Mouse (Mus musculus) R1 (cell line): Measurements from ENCODE around the gene Agpat4.

Source experiments
- DNase-seq: peaks from one replicate; pipeline ENCODE4 v3.0.0-alpha.2; 2018; ENCODE audit warnings: low read depth, low spot score

Agpat4 gene

DNA sequence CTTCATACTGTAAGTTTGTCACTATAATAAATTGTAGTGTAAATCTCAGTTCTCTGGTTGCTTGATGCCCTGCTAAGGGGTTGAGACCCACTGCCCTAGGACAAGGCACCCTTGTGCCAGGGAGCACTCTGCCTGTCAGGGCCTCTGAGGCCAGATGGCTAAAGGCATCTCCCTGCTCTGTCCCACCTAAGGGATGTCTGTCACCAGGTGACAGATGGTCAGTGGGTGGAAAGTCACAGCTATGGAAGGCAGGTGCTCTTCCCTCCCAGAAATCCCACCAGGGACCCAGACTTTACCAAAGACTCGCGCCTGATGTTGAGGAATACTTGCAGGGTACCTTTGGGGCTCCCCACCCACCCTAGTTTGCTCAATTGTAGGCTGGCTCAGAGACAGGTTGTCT lies 42.0 kb downstream of the Agpat4 start:
- no peak for DNase-seq

DNA sequence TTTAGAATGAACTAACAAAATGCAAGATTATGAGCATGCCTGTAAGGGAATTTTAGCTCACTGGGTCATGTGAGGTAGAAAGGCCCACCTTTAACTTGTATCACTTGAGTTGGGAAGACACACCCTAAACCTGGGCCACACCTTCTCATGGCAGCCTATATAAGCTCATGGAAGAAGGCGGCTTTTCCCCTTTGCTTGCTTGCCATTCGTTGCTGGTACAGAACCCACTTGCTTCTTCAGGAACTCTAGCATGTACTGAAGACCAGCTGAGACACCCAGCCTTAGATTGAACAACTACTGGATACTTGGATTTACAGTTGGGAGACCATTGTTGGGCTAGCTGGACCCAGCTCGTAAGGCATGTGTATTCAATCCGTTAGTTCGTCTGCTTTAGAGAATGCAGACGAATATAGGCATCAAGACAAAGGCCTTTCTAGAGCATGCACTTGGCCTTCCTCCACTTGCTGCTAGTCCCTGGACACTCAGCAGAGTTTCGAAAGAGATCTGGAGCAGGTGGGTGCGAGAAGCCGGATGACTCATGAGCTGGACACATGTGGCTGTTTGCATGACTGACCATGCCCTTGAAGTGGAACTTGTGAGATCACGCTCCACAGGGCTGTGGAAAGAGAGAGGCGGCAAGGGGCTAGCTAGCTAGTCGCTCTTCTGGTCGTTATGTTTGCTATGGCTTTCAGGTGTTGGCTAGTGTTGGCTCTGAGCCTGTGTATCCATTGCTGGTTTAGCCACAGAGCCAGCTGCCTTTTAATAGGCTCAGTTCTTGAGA lies 42.7 kb downstream of the Agpat4 start:
- DNase-seq: no peak

DNA sequence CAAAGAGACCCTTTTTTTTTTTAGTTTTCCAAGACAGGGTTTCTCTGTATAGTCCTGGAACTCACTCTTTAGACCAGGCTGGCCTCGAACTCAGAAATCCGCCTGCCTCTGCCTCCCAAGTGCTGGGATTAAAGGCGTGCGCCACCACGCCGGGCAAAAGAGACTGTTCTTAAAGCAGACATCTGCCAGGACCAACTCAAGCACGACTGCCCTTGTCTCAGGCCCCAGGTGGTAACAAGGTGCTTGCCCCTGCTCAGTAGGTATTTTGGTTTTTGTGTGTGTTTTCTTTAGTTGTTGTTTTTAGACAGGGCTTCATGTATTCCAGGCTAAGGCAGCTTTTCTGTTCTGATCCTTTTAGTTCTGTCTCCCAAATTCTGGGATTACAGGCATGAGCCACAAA lies 43.4 kb downstream of the Agpat4 start:
- DNase-seq: no peak

DNA sequence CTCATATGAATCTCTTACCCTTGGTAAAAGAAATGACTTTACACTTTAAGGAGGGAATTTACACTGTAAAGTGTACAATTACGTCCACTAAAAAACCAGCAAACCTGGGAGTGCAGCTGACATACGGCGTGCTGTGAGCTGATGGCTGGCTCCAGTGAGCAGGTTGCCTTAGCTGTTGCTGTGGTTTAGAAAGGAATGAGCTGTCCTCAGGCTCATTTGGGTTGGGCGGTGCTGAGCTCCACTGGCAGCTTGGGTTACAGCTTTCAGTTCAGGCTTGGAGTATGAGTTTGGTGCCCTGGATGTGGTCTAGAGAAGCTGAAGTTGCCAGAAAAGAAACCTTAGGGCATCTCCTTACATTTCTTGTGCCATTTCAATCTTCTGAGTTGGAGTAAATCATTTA lies 44.3 kb downstream of the Agpat4 start:
- no peak for DNase-seq

DNA sequence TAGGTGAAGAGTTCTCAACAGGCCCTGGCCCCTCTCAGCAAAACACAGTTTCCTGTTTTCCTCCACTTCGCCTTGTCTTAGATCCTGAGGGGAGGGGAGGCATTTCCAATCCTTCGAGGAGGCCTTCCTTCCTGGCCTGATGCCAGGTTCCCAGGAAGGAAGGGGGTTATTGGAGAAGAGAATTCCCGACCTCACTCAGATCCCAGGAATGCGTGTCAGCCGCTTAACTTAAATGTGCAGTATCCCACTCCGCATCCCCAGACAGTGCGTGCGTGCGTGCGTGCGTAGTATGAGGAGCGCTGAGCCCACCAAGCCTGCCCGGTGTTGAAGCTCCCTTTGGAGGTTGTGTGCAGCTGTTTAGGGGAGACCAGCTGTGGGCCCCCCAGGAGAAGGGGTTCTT lies 44.9 kb downstream of the Agpat4 start:
- peak; percentile 74 for DNase-seq

DNA sequence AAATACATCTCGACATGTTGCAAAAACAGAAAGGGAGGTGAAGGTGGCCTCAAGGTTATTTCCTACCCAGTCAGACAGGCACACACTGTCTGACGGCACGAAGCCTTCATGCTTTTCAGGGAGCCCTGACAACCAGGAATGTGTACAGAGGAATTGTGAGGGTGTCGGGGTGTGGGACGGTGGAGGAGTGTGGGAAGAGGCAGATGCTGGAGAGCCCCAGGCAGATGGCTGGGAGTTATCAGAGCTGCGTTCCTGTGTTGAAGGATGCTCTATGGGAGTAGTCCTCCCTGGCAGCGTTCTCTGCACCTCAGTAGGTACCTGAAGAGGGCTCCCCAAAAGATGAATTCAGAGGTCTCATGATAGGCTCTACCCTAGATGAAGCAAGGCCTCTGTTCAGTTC lies 45.4 kb downstream of the Agpat4 start:
- DNase-seq: no peak

DNA sequence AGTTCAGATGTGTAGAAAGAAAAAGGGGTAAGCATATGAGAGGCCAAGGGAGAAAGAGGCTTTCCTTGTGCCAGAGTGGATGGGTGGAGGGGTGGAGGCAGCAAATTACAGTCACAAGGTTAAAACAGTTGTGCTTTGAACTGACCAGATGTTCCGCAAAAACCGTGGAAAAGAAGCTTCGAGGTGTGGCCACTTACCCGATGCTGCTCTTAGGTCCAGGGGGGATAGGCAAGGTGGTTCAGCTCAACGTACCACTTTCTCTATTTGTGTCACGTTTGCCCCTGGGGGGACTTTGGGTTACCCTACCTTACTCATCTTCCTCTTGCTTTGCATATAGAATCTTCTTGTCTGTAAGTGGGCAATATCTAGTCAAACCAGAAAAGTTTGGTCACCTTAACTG lies 46.0 kb downstream of the Agpat4 start:
- no peak for DNase-seq

DNA sequence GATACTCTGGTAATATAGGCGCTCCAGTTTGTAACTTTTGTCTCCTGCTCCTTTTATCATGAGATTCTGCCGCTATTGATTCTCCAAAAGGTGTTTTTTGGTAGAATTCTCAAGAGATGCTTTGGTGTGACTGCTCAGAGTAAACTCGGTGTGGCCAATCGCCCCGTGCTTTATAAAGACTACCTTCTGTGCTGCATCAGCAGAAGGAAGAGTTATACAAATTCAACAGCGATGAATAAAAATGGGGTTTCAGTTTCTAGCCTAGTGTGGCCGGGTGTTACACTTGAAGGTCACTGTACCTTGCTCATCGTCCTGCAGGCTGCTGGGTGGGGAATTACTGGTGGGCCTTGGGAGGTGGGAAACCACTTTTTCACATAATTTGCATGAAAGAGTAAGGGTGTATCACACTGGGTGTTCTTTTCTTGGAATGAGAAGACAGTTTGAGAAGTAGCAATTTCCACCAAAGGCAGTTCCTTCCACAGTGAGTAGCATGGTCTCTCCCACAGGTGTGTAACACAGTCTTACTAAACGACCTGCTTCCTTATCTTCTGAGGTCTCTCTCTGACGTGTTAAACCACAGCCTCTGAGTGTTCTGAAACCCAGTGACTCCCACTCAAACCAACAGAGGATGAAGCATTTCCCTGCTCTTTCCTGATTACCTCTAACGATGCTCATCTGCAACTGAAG lies 46.6 kb downstream of the Agpat4 start:
- DNase-seq: no peak

DNA sequence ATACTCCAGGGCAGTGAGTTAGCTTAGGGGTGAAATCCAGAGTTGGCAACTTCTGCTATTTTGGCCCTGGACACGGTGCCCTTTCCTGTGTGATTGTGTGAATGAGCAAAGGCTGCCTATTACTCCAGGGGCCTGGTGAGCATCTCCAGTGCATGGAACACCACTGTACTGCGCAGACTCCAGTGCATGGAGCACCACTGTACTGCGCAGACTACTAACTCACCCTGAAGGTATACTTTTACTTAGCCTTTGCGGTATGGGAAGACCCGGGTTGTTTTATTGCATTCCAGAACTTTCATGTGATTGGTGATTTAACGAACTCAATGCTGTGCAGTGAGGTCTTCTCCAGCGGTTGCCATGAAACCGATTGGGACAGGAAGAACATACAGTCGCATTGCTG lies 47.2 kb downstream of the Agpat4 start:
- no peak for DNase-seq

DNA sequence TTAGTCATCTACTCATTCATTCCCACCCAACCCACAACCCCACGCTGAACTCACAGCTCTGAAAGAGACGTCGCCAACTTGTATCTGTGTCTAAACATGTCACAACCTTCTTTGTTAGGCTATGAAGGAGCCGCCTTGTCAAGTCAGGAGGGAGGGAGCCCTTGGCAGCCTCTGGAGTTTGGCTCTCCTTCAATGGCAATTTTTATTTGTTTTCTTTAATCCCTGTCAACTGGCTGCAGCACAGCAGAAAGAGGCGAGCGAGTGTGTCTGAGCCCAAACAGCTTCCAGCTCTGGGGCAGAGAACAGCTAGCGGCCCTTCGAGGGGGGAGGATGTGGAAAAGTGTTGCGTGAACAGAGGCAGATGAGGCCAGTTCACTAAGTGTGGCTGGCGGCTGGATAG lies 50.0 kb downstream of the Agpat4 start:
- no peak for DNase-seq

DNA sequence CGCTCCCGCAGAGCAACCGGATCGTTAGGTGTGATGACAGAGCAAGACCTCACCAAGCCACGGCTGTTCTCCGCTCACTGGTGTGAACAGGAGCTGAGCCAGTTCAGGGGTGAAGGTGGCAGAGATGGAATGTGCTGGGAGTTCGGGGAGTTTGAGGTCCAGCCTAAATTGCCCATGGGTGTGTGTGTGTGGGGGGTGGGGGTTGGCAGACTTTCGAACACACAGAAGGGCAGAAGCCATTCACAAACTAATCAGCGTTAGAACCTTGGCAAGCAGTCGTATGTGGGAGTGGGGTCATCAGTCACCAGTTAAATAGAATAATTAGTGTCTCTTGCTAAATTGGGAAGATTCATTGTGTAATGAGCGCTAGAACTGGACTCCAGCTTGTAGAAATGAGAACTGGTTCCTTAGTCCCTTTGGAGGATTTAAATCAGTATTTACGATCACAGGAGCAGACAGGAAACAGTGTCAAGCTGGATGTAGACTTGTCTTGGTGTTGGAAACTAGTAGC lies 50.9 kb downstream of the Agpat4 start:
- no peak for DNase-seq

DNA sequence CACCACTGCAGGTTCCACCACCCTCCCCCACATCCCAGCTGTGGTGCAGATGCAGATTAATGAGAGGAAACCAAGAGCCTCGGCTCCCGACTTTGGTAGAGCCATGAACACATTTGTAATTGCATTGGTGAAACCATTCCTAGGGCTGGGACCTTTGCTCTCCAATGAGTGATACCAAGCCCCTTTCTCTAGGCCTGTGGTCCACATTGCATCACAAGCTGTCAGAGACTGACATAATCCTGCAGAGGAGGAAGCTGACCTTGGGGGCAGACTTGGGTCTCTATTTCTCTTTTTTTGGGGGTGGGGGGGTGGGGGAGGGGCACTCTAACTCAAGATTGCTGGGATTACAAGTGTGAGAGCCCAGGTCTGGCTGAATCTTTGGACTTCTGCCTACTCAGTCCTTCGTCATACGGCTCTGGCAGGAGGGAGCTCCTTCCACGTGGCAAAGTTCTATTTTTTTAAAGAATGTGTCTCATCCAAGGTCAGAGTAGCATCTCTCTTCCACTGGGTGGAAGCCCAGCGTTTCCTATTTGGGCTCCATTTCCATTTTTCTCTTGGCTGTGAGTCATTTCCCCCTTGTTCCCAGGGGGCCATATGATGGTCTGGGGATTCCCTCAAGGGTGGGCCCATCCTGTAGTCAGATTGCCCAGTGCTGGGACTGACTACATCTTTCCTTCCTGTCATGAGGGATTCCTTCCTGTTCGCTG lies 52.4 kb downstream of the Agpat4 start:
- DNase-seq: no peak

DNA sequence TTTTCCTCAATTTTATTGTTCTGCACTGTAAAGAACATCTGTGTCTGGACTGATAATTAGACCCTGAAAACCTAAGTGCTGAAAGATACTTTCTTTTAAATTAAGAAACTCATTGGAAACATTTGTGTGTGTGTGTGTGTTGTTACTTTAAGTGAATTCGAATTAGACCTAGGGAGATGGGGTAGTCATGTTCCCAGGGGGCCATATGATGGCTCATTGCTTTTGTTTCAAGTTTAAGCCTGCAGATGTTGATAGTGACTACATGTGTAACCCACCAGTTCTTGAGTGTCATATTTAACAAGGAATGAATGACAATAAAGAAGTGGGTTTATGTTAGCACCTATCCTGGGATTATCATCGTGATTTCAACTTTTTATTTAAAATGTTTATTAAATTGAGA lies 53.2 kb downstream of the Agpat4 start:
- no peak for DNase-seq

DNA sequence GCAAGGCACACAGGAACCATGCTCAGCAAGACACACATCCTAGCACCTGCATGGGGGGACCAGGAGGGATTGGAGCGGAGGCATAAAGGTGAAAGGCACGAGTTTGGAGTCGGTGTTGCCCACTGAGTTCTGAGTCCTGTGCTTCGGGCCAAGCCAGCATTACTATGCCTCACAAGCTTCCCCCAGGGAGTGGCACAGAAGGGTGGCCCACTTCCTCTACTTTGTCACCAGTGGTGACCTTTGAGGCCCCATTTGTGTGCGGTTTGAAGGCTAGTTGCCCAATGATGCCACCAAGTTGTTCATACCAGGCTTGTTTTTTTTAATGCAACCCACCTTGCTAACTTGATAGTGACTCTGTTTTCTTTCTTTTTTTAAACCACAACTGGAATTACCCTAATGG lies 55.7 kb downstream of the Agpat4 start:
- DNase-seq: no peak

DNA sequence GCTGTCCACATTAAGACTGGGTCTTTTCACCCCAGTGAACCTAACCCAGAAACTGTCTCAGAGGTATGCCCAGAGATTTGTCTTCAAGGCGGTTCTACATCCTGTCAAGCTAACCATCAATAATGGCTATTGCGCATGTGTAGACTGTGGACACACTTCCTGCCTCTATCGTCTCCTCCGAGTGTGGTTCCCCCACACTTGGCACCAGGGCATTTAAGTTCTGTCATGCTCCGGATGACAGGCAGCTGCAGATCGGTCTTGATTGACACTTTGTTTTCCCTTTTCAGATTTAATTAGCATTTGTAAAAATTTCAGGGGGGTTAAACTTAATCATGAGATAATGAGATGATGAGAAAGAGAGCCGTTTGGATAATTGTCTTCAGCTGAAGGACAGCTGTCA lies 56.4 kb downstream of the Agpat4 start:
- no peak for DNase-seq

DNA sequence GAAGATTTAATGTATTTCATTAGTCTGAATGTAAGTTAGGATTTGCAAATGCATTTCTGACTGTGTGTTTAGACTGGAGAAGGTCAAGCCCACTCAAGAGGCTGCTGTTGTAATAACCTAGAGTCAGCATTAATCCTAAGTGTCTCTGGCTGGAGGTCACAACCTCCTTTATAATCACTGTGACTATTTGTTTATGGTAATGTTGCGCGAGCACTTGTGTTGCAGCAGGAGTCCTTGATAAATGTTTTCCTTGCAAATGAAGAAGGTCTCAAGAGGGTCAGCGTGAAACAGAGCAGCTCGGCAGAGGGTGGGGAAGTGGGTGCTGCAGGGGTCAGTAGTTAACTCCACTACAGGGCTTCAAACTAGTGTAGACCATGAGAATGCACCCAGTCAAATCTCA lies 57.1 kb downstream of the Agpat4 start:
- DNase-seq: no peak

DNA sequence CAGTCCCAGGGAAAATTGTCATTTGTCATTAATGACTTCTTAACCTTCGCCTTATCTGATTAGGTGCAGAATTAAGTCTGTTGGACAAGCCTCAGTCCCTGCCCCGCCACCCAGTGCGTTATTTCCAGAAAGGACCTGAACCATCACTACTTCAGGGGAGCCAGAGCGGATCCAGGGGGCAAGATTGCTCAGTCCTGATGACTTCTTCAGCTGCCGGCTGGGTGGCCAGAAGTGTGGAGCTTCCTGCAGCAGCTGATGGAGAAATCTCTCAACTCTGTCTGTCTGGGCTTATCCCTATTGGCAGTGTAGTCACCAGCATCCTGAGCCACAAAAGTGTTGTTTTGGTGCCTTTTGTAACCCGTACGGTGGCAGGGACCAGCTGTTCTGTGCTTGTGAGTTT lies 60.8 kb downstream of the Agpat4 start:
- no peak for DNase-seq

DNA sequence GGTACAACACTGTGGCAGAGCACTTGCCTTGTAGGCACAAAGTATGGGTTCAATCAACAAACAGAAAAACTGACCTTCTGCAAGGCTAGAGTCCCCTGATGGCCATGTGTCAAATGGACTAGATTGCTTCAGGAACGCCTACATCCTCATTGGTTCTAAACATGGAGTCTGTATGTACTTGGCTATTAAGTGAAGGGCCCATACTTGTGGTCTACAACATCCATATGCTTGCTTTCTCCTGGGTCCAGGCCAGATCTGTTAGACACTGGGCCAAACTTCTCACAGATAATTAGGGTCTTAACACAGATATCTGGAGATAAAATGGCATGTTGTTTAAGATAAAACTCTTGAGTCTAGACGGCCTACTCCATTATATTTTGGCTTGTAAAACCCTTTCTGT lies 61.3 kb downstream of the Agpat4 start:
- DNase-seq: no peak

DNA sequence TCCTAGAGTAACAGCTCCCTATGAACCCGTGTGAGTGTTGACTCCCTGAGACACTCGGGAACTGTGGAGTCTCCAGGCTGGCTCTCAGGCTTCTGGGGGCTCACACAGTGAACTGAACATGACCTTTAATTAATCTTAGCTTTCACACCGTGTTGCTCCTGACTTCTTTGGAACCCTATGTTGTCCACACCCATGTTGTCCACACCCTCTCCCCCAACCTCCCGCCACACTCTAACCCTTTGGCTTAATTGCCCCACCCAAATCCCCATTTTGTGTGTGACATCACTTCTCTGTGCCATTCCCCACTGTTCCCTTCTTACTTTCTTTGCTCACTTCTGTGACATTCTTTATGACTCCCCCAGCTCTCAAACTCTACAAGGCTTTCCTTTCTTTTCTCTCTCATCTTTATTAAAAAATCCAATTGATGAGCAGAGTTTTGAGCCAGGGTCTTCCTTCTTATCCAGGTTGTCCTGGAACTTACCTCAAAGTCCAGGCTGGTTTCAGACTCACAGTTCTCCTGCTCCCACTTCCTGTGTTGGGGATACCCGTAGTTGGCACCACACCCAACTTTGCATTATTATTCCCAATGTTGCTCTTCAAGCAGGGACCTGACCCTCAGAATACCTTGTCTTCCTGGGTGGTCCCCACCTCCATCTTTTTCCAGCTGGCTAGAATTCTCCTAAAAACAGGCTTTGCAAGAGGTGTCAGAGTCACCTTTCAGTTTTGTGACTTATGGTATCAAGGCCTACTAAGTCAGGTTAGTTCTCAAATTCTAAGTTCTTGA lies 64.4 kb downstream of the Agpat4 start:
- DNase-seq: peak; percentile 59

DNA sequence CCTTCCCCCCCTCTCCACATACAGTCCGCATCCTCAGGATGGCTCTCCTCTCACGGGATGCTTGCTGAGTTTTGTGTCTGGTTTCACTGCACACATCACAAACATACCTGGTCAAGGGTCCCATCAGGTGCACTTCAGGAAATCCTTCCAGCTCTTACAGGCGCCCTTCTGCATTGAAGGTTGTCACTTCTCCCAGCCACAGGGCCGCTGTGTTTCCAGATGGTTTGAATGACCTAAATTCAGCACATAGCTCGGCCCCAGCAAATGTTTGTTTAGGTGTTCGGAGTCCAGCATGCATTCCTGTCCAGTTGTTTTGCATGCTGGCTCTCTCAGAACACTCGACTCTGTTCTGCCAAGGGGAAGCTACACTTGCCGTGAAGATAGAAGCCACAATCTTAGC lies 65.8 kb downstream of the Agpat4 start:
- DNase-seq: no peak

DNA sequence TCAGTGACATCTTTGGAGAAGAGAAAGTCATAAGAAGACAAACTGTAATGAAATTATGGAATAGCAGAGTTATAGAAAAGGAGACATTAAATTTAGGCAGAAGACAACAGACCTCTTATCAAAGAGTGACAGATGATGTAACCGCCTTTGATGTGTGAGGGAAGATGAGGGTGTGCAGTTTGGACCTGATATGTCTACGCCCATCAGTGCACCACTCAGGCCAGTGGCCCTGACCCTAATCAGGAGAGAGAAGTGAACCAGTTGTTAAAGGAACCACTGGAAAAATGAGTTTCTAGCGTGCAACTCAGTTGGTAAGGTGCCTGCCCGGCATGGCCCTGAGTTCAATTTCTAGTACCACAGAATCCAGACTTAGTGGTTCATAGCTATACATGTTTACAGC lies 67.4 kb downstream of the Agpat4 start:
- no peak for DNase-seq

DNA sequence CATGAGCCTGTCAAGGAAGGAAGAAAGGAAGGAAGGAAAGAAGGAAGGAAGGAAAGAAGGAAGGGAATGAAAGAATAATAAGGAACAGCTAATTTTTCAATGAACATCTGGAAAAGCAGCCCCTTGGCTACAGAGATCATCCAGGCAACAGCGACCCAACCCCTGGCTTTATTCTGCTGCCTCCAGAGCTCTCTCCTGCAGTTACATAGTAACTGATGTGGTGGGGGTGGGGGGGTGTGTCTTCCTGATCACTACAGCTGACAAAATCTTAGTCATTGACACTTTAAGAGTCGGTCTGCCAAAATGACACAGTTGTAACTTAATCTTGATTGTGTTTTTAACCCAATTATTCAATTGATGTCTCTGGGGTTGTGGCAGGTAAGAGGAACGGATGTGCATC lies 67.8 kb downstream of the Agpat4 start:
- no peak for DNase-seq
